Mouse (Mus musculus) embryonic facial prominence, embryonic 11.5 days (tissue): ENCODE measurements at regions not wholly inside any gene's neighbourhood (a gene's known extent, or its start where the extent isn't known, plus 50 kb on each side); places are given as distances from the start of the nearest gene placed in this dataset.

Experiments
- ATAC-seq: fragments of 200-750 bp; cut with Nextera tagmentation; replicated peaks from 2 replicates; pipeline ENCODE4 v1.8.0; 2017; ENCODE audit warnings: low read depth; ENCODE audit not compliant: insufficient number of reproducible peaks, low FRiP score, low TSS enrichment
- DNase-seq: peaks from one replicate; pipeline ENCODE4 v3.0.0-alpha.2; 2015; ENCODE audit warnings: low spot score
- H3K27ac ChIP-seq: fragments of 300-500 bp; sonication (generic); replicated peaks from 2 replicates; pipeline ENCODE4 v1.5.1; 2014; ENCODE audit warnings: mild to moderate bottlenecking, low read depth, low read length, control low read depth
- H3K27me3 ChIP-seq: fragments of 300-500 bp; sonication (generic); 2 replicates; pipeline ENCODE4 v1.6.1; 2014; ENCODE audit warnings: mild to moderate bottlenecking, low read length, moderate library complexity, mixed read lengths; ENCODE audit not compliant: control insufficient read depth, insufficient read depth
- H3K36me3 ChIP-seq: fragments of 300-500 bp; sonication (generic); replicated peaks from 2 replicates; pipeline ENCODE4 v1.6.1; 2014; ENCODE audit warnings: low read depth, mild to moderate bottlenecking, low read length, moderate library complexity, mixed read lengths; ENCODE audit not compliant: control insufficient read depth, insufficient read depth
- H3K4me1 ChIP-seq: fragments of 300-500 bp; sonication (generic); 2 replicates; pipeline ENCODE4 v1.6.1; 2014; ENCODE audit warnings: low read length, mixed read lengths; ENCODE audit not compliant: control insufficient read depth, insufficient read depth
- H3K4me2 ChIP-seq: fragments of 300-500 bp; sonication (generic); 2 replicates; pipeline ENCODE4 v1.6.1; 2014; ENCODE audit warnings: low read depth, mild to moderate bottlenecking, control low read depth, low read length, moderate library complexity
- H3K4me3 ChIP-seq: fragments of 300-500 bp; sonication (generic); 2 replicates; pipeline ENCODE4 v1.5.1; 2014; ENCODE audit warnings: low read depth, low read length, control low read depth
- H3K9ac ChIP-seq: fragments of 300-500 bp; sonication (generic); replicated peaks from 2 replicates; pipeline ENCODE4 v1.6.1; 2014; ENCODE audit warnings: mild to moderate bottlenecking, control low read depth, low read length
- H3K9me3 ChIP-seq: fragments of 300-500 bp; sonication (generic); replicated peaks from 2 replicates; pipeline ENCODE4 v1.6.1; 2016; ENCODE audit warnings: mild to moderate bottlenecking, low read length, inconsistent platforms, mixed read lengths; ENCODE audit not compliant: control insufficient read depth
- WGBS: fragments of 180-500 bp; shearing (Covaris S2); extraction: QIAGEN DNeasy Blood & Tissue Kit; methylation state at CpG from one replicate; pipeline ENCODE4 v1.1.7; 2014; 5-methylcytosine and 5-hydroxymethylcytosine counted together

DNA sequence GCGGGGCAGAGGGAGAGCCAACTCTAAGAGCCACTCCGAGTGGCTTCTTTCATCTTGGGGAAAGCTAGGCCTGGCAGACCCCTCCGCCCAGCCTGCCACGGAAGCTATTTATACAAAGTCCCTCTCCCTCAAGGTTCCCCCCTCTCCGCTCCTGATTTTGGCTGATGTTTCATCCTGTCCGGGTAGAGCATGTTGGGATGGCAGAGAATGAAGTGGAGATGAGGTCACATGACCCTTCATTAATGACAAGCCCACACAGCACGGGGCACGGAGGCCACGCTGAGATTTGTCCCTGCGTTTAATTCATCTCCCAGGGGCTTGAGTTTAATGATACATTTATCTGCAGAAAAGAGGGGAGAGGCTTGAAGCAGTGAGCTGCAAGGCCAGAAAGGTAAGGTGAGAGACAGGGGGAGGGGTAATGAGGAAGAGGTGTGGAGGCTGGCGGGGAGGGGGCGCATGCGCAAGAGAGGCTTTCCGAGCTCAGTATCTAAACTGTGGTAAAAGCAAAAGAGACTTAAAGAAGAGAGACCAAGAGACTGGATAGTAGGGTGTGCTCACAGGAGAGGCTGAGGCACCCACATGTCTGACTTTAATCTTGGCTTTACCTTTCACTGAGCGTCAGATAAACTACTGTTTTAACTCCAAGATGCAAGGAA lies 111.7 kb downstream of the Chst1 start:
- 32% methylated on average over 15 of the region's 15 CpGs for WGBS
- ATAC-seq = peak; percentile 56; the same call in 1 of the 2 replicates
- no peak overlapping the region for H3K4me3 ChIP-seq
- no peak overlapping the region for H3K4me2 ChIP-seq
- no peaks in the 10 kb centered on the region for H3K27me3 ChIP-seq
- H3K36me3 ChIP-seq = no peaks in the 10 kb centered on the region
- peak; percentile 28 for DNase-seq
- H3K9me3 ChIP-seq = no peaks in the 10 kb centered on the region
- no peak overlapping the region for H3K27ac ChIP-seq
- H3K9ac ChIP-seq = no peak overlapping the region
- no peaks in the 10 kb centered on the region for H3K4me1 ChIP-seq

DNA sequence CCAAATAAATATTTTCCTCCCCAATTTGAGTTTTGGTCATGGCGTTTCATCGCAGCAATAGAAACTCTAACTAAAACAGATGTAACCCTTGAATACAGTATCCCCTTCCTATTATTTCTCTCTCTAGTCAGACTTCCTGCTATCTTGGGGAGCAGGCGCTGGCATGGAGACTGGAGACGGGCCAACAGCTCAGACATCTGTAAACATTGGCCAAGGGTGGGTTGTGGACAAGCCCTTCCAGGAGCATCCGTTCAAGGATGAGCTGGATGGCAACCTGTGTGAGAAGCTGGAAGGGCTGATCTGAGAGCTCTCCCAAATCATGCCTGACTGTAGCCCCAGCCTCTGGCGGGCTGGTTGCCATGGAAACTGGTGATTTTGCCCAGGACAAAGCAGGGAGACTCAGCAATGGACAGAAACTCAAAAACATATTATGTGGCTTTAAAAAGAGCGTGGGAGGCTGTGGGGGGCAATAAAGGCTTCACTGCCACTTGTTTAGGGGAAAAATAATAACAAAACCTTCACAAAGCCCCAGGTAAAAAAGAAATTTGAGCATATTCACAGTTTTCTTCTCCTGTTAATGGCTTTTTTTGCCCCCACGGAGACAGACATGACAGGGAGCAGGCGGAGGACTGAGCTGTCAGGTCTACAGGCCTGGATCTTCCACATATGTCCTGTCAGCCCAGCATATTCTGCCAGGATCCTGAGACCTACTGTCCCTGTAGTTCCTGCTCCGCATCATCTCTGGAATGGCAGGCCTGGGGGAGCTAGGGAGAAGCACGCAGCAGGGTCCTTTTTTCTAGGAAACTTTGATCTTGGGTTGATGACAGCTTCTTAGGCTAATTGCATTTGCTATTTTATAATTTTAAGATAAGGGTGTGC lies 113.0 kb downstream of the Chst1 start:
- DNase-seq = peak; percentile 63
- 70% methylated on average over 11 of the region's 11 CpGs for WGBS
- H3K36me3 ChIP-seq = no peaks in the 10 kb centered on the region
- no peaks in the 10 kb centered on the region for H3K4me1 ChIP-seq
- H3K4me2 ChIP-seq = no peak overlapping the region
- no peak for ATAC-seq
- H3K27me3 ChIP-seq = no peaks in the 10 kb centered on the region
- H3K9me3 ChIP-seq = no peaks in the 10 kb centered on the region
- H3K9ac ChIP-seq = no peak overlapping the region; the same call in 1 of the 2 replicates
- H3K27ac ChIP-seq = 0 out of 2 replicates have a peak overlapping the region, but pooled peaks have one; percentile 3
- no peak overlapping the region for H3K4me3 ChIP-seq

- Histone ChIP-seq H3K4me1 (no peaks in the 10 kb centered on the region), H3K9me3 (no peaks in the 10 kb centered on the region), H3K36me3 (no peaks in the 10 kb centered on the region), H3K4me3 (no peak overlapping the region), H3K9ac (no peak overlapping the region), H3K27me3 (no peaks in the 10 kb centered on the region), H3K4me2 (no peak overlapping the region), H3K27ac (no peak overlapping the region)
- no peak for ATAC-seq
- 83% methylated on average over 3 of the region's 3 CpGs for WGBS
- no peak for DNase-seq
These were observed 118.2 kb downstream of the Chst1 start for GRCm38 (mm10) chr2:92717706-92718105.

- H3K9me3 ChIP-seq = no peaks in the 10 kb centered on the region
These were observed 122.4 kb downstream of the Chst1 start for GRCm38 (mm10) chr2:92721951-92722350.

GRCm38 (mm10) chr2:92723618-92724263 lies 124.2 kb downstream of the Chst1 start:
- H3K4me3 ChIP-seq = no peak overlapping the region
- H3K36me3 ChIP-seq = no peaks in the 10 kb centered on the region
- H3K27me3 ChIP-seq = no peaks in the 10 kb centered on the region
- no peak for DNase-seq
- no peak overlapping the region for H3K4me2 ChIP-seq
- WGBS = 46% methylated on average over 9 of the region's 9 CpGs
- no peak overlapping the region for H3K9ac ChIP-seq
- no peak for ATAC-seq
- no peaks in the 10 kb centered on the region for H3K4me1 ChIP-seq
- no peaks in the 10 kb centered on the region for H3K9me3 ChIP-seq
- no peak overlapping the region for H3K27ac ChIP-seq

More at GRCm38 (mm10) chr2:92721951-92722350, 122.4 kb downstream of the Chst1 start:
- no peak for ATAC-seq
- Histone ChIP-seq H3K27ac (no peak overlapping the region), H3K9ac (no peak overlapping the region), H3K4me1 (no peaks in the 10 kb centered on the region), H3K4me3 (no peak overlapping the region), H3K4me2 (no peak overlapping the region), H3K27me3 (no peaks in the 10 kb centered on the region), H3K36me3 (no peaks in the 10 kb centered on the region)
- WGBS = 82% methylated on average over 3 of the region's 3 CpGs
- no peak for DNase-seq

DNA sequence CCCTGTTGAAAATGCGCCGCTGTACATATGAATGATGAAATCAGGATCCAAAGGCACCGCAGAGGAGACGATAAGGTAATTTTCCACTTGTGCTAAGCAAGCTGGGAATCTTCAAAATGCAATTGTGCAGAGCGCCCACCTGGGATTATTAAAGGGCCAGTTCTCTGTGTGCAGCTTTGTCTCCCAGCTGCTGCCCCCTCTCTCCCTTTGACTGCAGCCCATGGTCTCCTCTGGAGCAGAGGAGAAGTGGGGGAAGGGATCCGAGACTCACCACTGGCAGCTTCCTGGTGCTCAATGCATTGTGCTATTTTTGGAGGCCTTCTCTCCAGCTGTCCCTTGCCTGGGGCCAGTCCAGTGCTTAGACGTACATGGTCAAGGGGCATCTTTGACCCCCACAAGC lies 127.1 kb downstream of the Chst1 start:
- H3K27me3 ChIP-seq = no peaks in the 10 kb centered on the region
- H3K9ac ChIP-seq = no peak overlapping the region
- no peaks in the 10 kb centered on the region for H3K4me1 ChIP-seq
- H3K36me3 ChIP-seq = no peaks in the 10 kb centered on the region
- no peak overlapping the region for H3K4me2 ChIP-seq
- H3K9me3 ChIP-seq = no peaks in the 10 kb centered on the region
- H3K27ac ChIP-seq = no peak overlapping the region
- ATAC-seq = no peak; the same call in 1 of the 2 replicates
- no peak for DNase-seq
- no peak overlapping the region for H3K4me3 ChIP-seq
- WGBS = 60% methylated on average over 7 of the region's 7 CpGs

DNA sequence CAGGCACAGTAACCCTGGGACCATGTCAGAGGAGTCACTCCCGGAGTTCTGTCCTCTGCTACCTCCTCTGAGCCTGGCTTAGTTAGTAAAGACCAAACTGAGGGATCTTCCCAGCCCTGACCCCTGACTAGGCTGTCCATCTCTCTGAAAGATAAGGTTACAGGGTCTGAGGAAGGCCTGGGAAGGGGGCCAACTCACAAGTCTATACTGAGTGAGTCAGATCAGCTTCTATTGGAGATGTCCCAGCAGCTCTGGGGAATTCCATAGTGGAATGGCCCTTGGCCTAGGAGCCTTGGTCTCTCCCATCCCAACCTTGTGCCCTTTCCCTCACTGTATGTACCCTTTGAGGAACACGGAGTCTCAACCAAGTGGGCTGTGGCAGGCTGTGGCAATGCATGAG lies 127.7 kb downstream of the Chst1 start:
- 80% methylated on average over 2 of the region's 2 CpGs for WGBS
- no peak overlapping the region for H3K4me2 ChIP-seq

GRCm38 (mm10) chr2:92728388-92728787 lies 128.9 kb downstream of the Chst1 start:
- Histone ChIP-seq H3K4me1 (no peaks in the 10 kb centered on the region), H3K27ac (no peak overlapping the region), H3K9ac (no peak overlapping the region), H3K4me2 (no peak overlapping the region), H3K36me3 (no peaks in the 10 kb centered on the region), H3K9me3 (no peaks in the 10 kb centered on the region), H3K27me3 (no peaks in the 10 kb centered on the region), H3K4me3 (no peak overlapping the region)
- 82% methylated on average over 3 of the region's 3 CpGs for WGBS
- ATAC-seq (no peak), DNase-seq (no peak)

More for the DNA sequence above, 127.7 kb downstream of the Chst1 start:
- Histone ChIP-seq H3K9me3 (no peaks in the 10 kb centered on the region), H3K27ac (no peak overlapping the region), H3K4me3 (no peak overlapping the region), H3K9ac (no peak overlapping the region), H3K4me1 (no peaks in the 10 kb centered on the region), H3K27me3 (no peaks in the 10 kb centered on the region), H3K36me3 (no peaks in the 10 kb centered on the region)
- ATAC-seq = no peak
- DNase-seq = no peak
